Mouse (Mus musculus) hindbrain, embryonic 13.5 days (tissue): Measurements from ENCODE around the gene Spata2. TPM values are rescaled to one million over a fixed set of nuclear protein-coding genes. Genes with fewer than 3 reads are reported as not detected.

Source experiments
- polyA plus RNA-seq: library from polyadenylated mRNA; unstranded; fragments of >200 nt; fragmentation: Nextera tagmentation; extraction: Ambion mirVana; gene quantifications from 2 replicates; pipeline ENCODE4 v1.2.1, GENCODE M21; 2015

The Spata2 gene
- polyA plus RNA-seq, 1 experiment from 2014 or later, result 24.6 TPM

Other genes with a start within 250 kb of the Spata2 start
- 12.3 and 12.5 TPM in 2 replicates for gene B4galt5, start 143.7 kb downstream of the Spata2 start, polyA plus RNA-seq
- gene Slc9a8, start 71.2 kb downstream of the Spata2 start, polyA plus RNA-seq, result 21.2 and 22.7 TPM in 2 replicates
- 139 TPM in 2 replicates for gene Rnf114, start 242 bp downstream of the Spata2 start, polyA plus RNA-seq
- gene Snai1, start 45.3 kb upstream of the Spata2 start, polyA plus RNA-seq, result 7.5 and 7.9 TPM in 2 replicates
- gene Ube2v1, start 139.2 kb upstream of the Spata2 start, polyA plus RNA-seq, result 310 and 311 TPM in 2 replicates
- gene Gm20431, start 168.6 kb upstream of the Spata2 start, polyA plus RNA-seq, result 10.0 and 11.0 TPM in 2 replicates
- 0.60 and 0.88 TPM in 2 replicates for gene Cebpb, start 196.0 kb upstream of the Spata2 start, polyA plus RNA-seq
- 30.8 and 33.5 TPM in 2 replicates for gene Tmem189, start 196.9 kb upstream of the Spata2 start, polyA plus RNA-seq